Mouse (Mus musculus): ENCODE data around the gene Clns1a. TPM values are rescaled to one million over a fixed set of nuclear protein-coding genes. Genes with fewer than 3 reads are reported as not detected.

The Clns1a gene
- polyA plus RNA-seq, 1 experiment: 1.4 TPM

DNA sequence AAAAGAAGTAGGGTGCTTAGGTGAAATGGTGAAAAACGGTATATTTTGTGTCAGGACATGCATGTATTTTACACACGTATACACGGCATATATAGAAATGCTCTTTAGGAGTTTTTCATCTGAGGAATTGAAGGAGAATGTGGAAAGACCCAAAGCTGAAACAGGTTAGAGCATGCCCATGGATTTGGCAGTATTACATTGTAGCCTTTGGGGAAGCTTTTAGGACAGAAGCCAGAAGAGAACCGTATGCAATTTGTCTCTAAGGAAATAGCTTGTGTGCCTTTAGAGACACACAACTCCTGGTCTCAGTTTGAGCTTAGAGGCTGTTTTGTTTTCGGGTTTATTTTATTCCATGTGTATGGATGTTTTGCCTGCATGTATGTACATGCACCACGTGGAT is 4.7 kb downstream of the Clns1a start:
- Histone ChIP-seq H3K36me3 (ENCODE audit: control insufficient read depth) (peaks cover 26% of the 10 kb centered on the region), H3K4me3 (replicated peaks) (no peak overlapping the region), H3K27me3 (ENCODE audit: control insufficient read depth) (no peaks in the 10 kb centered on the region), H3K9me3 (ENCODE audit: control insufficient read depth, low read length) (no peaks in the 10 kb centered on the region), H3K4me1 (ENCODE audit: control insufficient read depth) (peaks cover 32% of the 10 kb centered on the region)
- TF ChIP-seq TAL1 (IDR thresholded peaks at IDR 0.05; ENCODE audit: low read length) (no peak), GATA1 (IDR thresholded peaks at IDR 0.05; ENCODE audit: low read length) (no peak)

DNA sequence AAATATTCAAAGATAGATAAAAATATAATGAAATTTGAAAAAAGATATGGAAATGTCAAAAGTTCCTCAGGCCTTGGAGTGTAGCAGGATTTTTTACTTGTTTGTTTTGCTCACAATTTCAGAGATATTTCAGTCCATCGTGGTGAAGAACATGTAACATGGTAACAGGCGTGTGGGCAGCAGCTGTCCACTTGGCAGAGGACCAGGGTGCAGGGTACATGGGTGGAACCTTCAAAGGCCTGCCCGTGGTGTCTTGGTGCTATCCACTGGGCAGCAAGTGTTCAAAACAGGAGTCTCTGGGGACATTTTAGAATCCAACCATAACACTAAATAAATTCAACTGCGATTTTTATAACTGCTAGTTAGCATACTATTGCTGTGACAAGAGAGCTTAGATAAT is 10.7 kb downstream of the Clns1a start:
- Histone ChIP-seq H3K4me1 (ENCODE audit: control insufficient read depth) (peaks cover 11% of the 10 kb centered on the region), H3K27me3 (ENCODE audit: control insufficient read depth) (no peaks in the 10 kb centered on the region), H3K9me3 (ENCODE audit: control insufficient read depth, low read length) (no peaks in the 10 kb centered on the region), H3K4me3 (replicated peaks) (no peak overlapping the region), H3K36me3 (ENCODE audit: control insufficient read depth) (peaks cover 37% of the 10 kb centered on the region)
- TF ChIP-seq GATA1 (IDR thresholded peaks at IDR 0.05; ENCODE audit: low read length): no peak
- TF ChIP-seq TAL1 (IDR thresholded peaks at IDR 0.05; ENCODE audit: low read length): no peak

DNA sequence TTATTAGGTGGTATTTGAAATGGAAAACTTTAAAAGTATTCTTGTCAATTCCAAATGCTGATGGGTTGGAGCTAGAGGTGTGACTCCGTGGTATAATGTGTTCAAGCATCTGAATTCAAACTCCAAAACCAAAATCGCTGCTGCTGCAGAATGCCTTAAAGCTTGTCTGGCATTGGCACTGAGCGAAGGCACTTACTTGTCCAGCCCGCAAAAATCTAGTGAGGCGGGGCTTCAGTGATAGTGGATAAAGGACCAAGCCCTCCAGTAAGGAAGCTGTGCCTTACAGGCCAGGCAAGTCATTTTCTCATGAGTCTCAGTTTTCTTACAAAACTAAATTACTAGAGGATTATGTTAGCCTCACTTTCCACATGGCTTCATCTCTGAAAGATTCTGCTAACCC is 11.4 kb downstream of the Clns1a start:
- Histone ChIP-seq H3K4me1 (ENCODE audit: control insufficient read depth) (peaks cover 11% of the 10 kb centered on the region), H3K4me3 (replicated peaks) (no peak overlapping the region), H3K9me3 (ENCODE audit: control insufficient read depth, low read length) (no peaks in the 10 kb centered on the region), H3K36me3 (ENCODE audit: control insufficient read depth) (peaks cover 41% of the 10 kb centered on the region), H3K27me3 (ENCODE audit: control insufficient read depth) (no peaks in the 10 kb centered on the region)
- TF ChIP-seq GATA1 (IDR thresholded peaks at IDR 0.05; ENCODE audit: low read length) (no peak), TAL1 (IDR thresholded peaks at IDR 0.05; ENCODE audit: low read length) (no peak)

DNA sequence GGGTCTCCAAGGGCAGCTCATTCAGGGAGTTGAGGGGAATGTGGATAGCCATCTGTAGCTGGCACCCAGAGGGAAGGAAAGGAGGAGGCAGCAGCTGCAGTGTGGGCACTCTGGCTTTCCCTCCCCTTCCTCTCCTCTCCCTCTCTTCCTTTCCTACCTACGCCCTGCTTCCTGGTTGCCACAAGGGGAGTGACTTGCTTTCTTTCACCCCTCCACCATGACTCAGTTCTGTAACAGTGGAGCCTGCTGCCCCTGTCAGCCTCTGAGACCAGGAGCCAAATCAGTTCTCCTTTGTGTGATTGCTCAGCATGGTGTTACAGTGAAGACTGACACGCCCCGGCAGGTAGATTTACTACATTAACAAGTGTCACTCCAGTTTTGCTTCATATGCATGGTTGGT is 12.8 kb downstream of the Clns1a start:
- TF ChIP-seq TAL1 (IDR thresholded peaks at IDR 0.05; ENCODE audit: low read length) (no peak), GATA1 (IDR thresholded peaks at IDR 0.05; ENCODE audit: low read length) (no peak)
- H3K4me3 ChIP-seq (replicated peaks): no peak overlapping the region
- H3K36me3 ChIP-seq (ENCODE audit: control insufficient read depth): peaks cover 47% of the 10 kb centered on the region
- no peaks in the 10 kb centered on the region for H3K27me3 ChIP-seq (ENCODE audit: control insufficient read depth)
- peaks cover 11% of the 10 kb centered on the region for H3K4me1 ChIP-seq (ENCODE audit: control insufficient read depth)
- no peaks in the 10 kb centered on the region for H3K9me3 ChIP-seq (ENCODE audit: control insufficient read depth, low read length)

DNA sequence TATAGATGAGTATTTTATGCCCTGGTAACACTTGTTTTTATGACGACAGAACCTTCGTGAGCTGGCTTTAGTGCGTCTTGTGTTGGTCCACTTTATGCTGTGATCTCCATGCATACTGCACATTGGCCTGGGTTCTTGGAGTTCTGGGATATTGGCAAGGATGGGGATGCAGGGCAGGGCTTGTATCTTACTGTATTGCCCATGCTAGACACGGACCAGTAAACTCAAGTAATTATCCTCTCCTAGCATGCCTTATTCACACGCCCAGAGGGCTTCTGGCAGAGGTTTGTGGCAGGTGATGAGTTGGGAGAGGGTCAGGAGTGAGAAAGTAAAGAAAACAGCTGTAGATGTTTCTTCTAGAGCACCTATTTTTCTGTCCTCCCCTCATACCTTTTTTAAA is 18.2 kb downstream of the Clns1a start:
- Histone ChIP-seq H3K4me3 (replicated peaks) (no peak overlapping the region), H3K9me3 (ENCODE audit: control insufficient read depth, low read length) (peaks cover 3% of the 10 kb centered on the region; the same call in 1 of the 2 replicates), H3K4me1 (ENCODE audit: control insufficient read depth) (no peaks in the 10 kb centered on the region), H3K27me3 (ENCODE audit: control insufficient read depth) (no peaks in the 10 kb centered on the region), H3K36me3 (ENCODE audit: control insufficient read depth) (peaks cover 70% of the 10 kb centered on the region)
- TF ChIP-seq TAL1 (IDR thresholded peaks at IDR 0.05; ENCODE audit: low read length) (no peak), GATA1 (IDR thresholded peaks at IDR 0.05; ENCODE audit: low read length) (no peak)

DNA sequence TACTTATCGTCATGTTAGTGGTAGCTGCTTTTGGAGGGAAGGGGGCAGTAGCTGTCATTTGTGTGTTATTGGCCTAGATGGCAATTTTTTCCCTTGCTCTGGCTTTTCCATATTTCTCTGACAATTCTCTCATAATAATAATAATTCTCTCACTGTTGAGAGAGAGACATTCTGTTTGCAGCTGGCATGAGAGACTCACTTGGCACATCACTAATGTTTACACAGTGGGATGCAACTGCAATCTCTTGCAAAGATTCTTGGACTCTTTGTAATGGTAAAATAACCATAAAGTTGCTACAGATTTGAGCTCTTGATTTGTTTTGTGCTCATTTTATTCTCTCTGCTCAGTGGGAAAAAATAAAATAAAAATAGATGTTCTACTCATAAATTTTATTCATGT is 20.9 kb downstream of the Clns1a start:
- H3K4me3 ChIP-seq (replicated peaks): no peak overlapping the region
- peaks cover 76% of the 10 kb centered on the region for H3K36me3 ChIP-seq (ENCODE audit: control insufficient read depth)
- no peak for TF ChIP-seq TAL1 (IDR thresholded peaks at IDR 0.05; ENCODE audit: low read length)
- H3K27me3 ChIP-seq (ENCODE audit: control insufficient read depth): no peaks in the 10 kb centered on the region
- peaks cover 3% of the 10 kb centered on the region; the same call in 1 of the 2 replicates for H3K9me3 ChIP-seq (ENCODE audit: control insufficient read depth, low read length)
- peaks cover 1% of the 10 kb centered on the region; the same call in 1 of the 2 replicates for H3K4me1 ChIP-seq (ENCODE audit: control insufficient read depth)

DNA sequence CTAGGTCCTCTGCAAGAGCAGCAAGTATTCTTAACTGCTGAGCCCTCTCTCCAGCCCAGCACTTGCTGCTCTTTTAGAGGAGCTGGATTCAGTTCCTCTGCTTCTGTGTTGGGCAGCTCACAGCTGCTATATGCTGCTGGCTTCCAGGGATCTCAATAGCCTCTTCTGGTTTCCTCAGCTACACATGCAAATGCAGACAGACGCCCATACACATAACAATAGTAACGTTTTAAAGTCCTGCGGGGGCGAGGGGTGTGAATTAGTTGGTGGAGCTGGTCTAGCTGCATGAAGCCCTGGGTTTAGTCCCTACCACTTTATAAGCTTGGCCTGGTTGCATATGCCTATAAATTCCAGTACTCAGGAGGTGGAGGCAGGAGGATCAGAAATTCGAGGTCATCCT is 22.6 kb downstream of the Clns1a start:
- Histone ChIP-seq H3K9me3 (ENCODE audit: control insufficient read depth, low read length) (peaks cover 3% of the 10 kb centered on the region; the same call in 1 of the 2 replicates), H3K4me1 (ENCODE audit: control insufficient read depth) (peaks cover 13% of the 10 kb centered on the region), H3K36me3 (ENCODE audit: control insufficient read depth) (peaks cover 69% of the 10 kb centered on the region), H3K27me3 (ENCODE audit: control insufficient read depth) (no peaks in the 10 kb centered on the region), H3K4me3 (replicated peaks) (no peak overlapping the region)
- no peak for TF ChIP-seq GATA1 (IDR thresholded peaks at IDR 0.05; ENCODE audit: low read length)
- no peak for TF ChIP-seq TAL1 (IDR thresholded peaks at IDR 0.05; ENCODE audit: low read length)

DNA sequence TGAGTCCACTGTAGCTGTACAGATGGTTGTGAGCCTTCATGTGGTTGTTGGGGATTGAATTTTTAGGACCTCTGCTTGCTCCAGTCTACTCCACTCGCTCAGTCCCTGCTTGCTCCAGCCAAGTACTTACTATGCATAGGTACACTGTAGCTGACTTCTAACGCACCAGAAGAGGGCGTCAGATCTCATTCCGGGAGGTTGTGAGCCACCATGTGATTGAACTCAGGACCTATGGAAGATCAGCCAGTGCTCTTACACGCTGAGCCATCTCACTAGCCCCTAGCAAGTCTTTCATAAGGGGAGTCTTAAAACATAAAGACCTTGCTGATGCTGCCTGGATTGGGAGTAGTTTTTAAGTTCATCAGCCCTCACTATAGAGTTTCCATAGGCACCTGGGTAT is 23.7 kb downstream of the Clns1a start:
- Histone ChIP-seq H3K4me3 (replicated peaks) (no peak overlapping the region), H3K27me3 (ENCODE audit: control insufficient read depth) (no peaks in the 10 kb centered on the region), H3K4me1 (ENCODE audit: control insufficient read depth) (peaks cover 19% of the 10 kb centered on the region), H3K36me3 (ENCODE audit: control insufficient read depth) (peaks cover 63% of the 10 kb centered on the region), H3K9me3 (ENCODE audit: control insufficient read depth, low read length) (no peaks in the 10 kb centered on the region; the same call in 1 of the 2 replicates)
- TF ChIP-seq TAL1 (IDR thresholded peaks at IDR 0.05; ENCODE audit: low read length) (no peak), GATA1 (IDR thresholded peaks at IDR 0.05; ENCODE audit: low read length) (no peak)

DNA sequence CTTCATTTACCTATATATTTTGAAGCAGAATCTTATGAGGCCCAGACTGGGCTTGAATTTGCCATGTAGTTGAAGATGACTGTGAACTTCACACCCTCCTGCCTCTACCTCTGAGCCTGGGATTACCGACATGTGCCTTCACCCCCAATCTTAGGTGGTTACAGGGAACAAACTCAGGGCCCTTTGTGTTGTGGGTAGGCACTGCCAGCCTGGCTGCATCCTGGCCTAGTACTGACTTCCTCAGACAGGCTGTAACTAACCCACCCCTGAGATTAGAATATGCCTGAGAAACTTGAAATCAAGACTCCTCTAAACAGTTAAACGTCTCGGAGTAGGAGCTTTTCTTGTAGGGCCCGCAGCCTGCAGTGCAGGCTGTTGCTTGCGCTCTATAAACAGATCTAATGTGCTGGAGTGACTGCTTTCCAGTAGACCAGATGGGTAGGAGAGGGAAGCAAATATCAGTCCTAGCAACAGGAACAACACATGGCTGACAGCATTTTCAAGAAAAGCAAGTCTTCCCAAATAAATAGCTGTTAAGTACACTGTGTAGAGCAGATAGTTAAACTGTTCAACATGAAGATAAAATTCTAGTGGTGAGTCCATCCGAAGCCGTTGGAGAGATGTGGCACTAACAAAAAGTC is 26.0 kb downstream of the Clns1a start:
- H3K36me3 ChIP-seq (ENCODE audit: control insufficient read depth): peaks cover 54% of the 10 kb centered on the region
- H3K4me3 ChIP-seq (replicated peaks): no peak overlapping the region
- H3K27me3 ChIP-seq (ENCODE audit: control insufficient read depth): no peaks in the 10 kb centered on the region
- H3K9me3 ChIP-seq (ENCODE audit: control insufficient read depth, low read length): no peaks in the 10 kb centered on the region
- peaks cover 27% of the 10 kb centered on the region for H3K4me1 ChIP-seq (ENCODE audit: control insufficient read depth)
- TF ChIP-seq TAL1 (IDR thresholded peaks at IDR 0.05; ENCODE audit: low read length): no peak
- no peak for TF ChIP-seq GATA1 (IDR thresholded peaks at IDR 0.05; ENCODE audit: low read length)

Data from erythroblast, embryonic 14.5 days (primary cell).